In the genomic region with DNA sequence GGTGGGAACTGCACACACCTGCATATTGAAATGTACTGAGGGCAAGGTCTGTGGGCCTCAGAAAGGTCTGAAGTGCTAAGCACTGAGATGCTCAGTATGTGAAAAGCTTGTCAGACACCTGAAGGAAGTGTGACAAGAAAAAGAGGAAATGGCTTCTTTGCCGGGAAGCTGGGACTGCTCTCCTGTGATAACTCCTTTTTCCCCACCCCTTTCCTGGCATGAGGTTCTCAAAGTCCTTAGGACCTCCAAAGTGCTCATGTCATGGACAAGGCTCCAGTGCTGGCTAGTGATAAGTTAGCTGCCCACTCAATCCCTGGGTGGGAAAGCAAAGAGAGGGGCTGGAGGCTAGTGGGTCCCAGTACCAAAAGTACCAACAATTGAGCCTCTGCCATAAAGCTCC, we compare ENCODE assay signal across 17 mouse cellular contexts. TPM values are rescaled to one million over a fixed set of nuclear protein-coding genes. Genes with fewer than 3 reads are reported as not detected.
DNase-seq lines count a peak whose midpoint lies in the region; ATAC-seq and TF ChIP-seq lines count a peak whose summit lies in the region.
"Had no signal": no experiment of that assay in that cellular context is flagged by ENCODE, and none has a peak within 500 bp of the region (broad histone marks: within the 10 kb centered on the region; RNA-seq: fewer than 3 reads in every experiment).

No protein-coding gene starts in this region.

- no peak overlapping the region for H3K4me3 ChIP-seq in forebrain, embryonic 14.5 days (ENCODE audit: low read depth, low read length)
- H3K4me3 ChIP-seq in forebrain, embryonic 12.5 days (replicated peaks): no peak overlapping the region
- no peak overlapping the region for H3K4me3 ChIP-seq in kidney, embryonic 15.5 days (replicated peaks)
- no peak overlapping the region for H3K4me3 ChIP-seq in liver, embryonic 15.5 days (replicated peaks)
- H3K4me3 ChIP-seq in forebrain, postnatal 0 days (ENCODE audit: low read depth, low read length): no peak overlapping the region
- H3K4me3 ChIP-seq: erythroblast, embryonic 14.5 days; limb, embryonic 15.5 days had no signal

- 0 out of 2 replicates have a peak overlapping the region, but pooled peaks have one; percentile 21 for H3K27ac ChIP-seq in forebrain, embryonic 14.5 days (ENCODE audit: low read depth, low read length)
- no peak overlapping the region for H3K27ac ChIP-seq in forebrain, embryonic 12.5 days
- H3K27ac ChIP-seq in kidney, embryonic 15.5 days: 0 out of 2 replicates have a peak overlapping the region, but pooled peaks have one; percentile 45
- 0 out of 2 replicates have a peak overlapping the region, but pooled peaks have one; percentile 17 for H3K27ac ChIP-seq in liver, embryonic 15.5 days (replicated peaks)
- no peak overlapping the region for H3K27ac ChIP-seq in forebrain, postnatal 0 days (ENCODE audit: low read depth, low read length)
- H3K27ac ChIP-seq: limb, embryonic 15.5 days had no signal

- DNase-seq in forebrain, embryonic 14.5 days (ENCODE audit: low spot score): no peak
- no peak for DNase-seq in kidney, postnatal 10 days
- peak; percentile 45 for DNase-seq in 416B (ENCODE audit: low read depth)
- DNase-seq in ovary, postnatal 14 days (ENCODE audit: low spot score): no peak
- DNase-seq in forebrain, postnatal 0 days: no peak
- DNase-seq: cerebellum, adult 9-11 months; kidney, adult 9 months; layer of hippocampus, adult 9-11 months; right cerebral cortex, adult 18-20 months; thymus, adult 2 months had no signal

- no peaks in the 10 kb centered on the region; the same call in 1 of the 2 replicates for H3K4me1 ChIP-seq in forebrain, embryonic 14.5 days (ENCODE audit: control insufficient read depth, insufficient read depth, low read length)
- H3K4me1 ChIP-seq in forebrain, embryonic 12.5 days: peaks cover 7% of the 10 kb centered on the region
- H3K4me1 ChIP-seq in kidney, embryonic 15.5 days: peaks cover 53% of the 10 kb centered on the region
- peaks cover 64% of the 10 kb centered on the region for H3K4me1 ChIP-seq in liver, embryonic 15.5 days (replicated peaks)
- no peaks in the 10 kb centered on the region for H3K4me1 ChIP-seq in forebrain, postnatal 0 days (ENCODE audit: insufficient read depth)

- no peak for TF ChIP-seq CTCF in forebrain, postnatal 0 days (IDR thresholded peaks at IDR 0.05; ENCODE audit: low read depth)

- no peaks in the 10 kb centered on the region for H3K27me3 ChIP-seq in forebrain, embryonic 14.5 days (replicated peaks; ENCODE audit: control insufficient read depth, insufficient read depth, low read length)
- no peaks in the 10 kb centered on the region for H3K27me3 ChIP-seq in forebrain, embryonic 12.5 days
- no peaks in the 10 kb centered on the region for H3K27me3 ChIP-seq in kidney, embryonic 15.5 days
- H3K27me3 ChIP-seq in liver, embryonic 15.5 days: no peaks in the 10 kb centered on the region
- no peaks in the 10 kb centered on the region for H3K27me3 ChIP-seq in forebrain, postnatal 0 days (ENCODE audit: insufficient read depth, low read length)
- H3K27me3 ChIP-seq: limb, embryonic 15.5 days had no signal

- no peaks in the 10 kb centered on the region for H3K9me3 ChIP-seq in forebrain, embryonic 14.5 days (replicated peaks; ENCODE audit: control insufficient read depth, low read length)
- H3K9me3 ChIP-seq in forebrain, embryonic 12.5 days: no peaks in the 10 kb centered on the region
- no peaks in the 10 kb centered on the region for H3K9me3 ChIP-seq in kidney, embryonic 15.5 days (replicated peaks)
- no peaks in the 10 kb centered on the region for H3K9me3 ChIP-seq in liver, embryonic 15.5 days (replicated peaks)
- H3K9me3 ChIP-seq in forebrain, postnatal 0 days (ENCODE audit: low read length): no peaks in the 10 kb centered on the region
- H3K9me3 ChIP-seq: limb, embryonic 15.5 days had no signal

- H3K9ac ChIP-seq in forebrain, embryonic 14.5 days (ENCODE audit: low read length): no peak overlapping the region
- H3K9ac ChIP-seq in forebrain, embryonic 12.5 days: no peak overlapping the region
- H3K9ac ChIP-seq in kidney, embryonic 15.5 days: no peak overlapping the region
- no peak overlapping the region for H3K9ac ChIP-seq in liver, embryonic 15.5 days
- no peak overlapping the region for H3K9ac ChIP-seq in forebrain, postnatal 0 days
- H3K9ac ChIP-seq: limb, embryonic 15.5 days had no signal

- 71% methylated on average over 1 of the region's 1 CpGs for WGBS in forebrain, embryonic 14.5 days
- WGBS in forebrain, embryonic 12.5 days: 81% methylated on average over 1 of the region's 1 CpGs
- 37% methylated on average over 1 of the region's 1 CpGs for WGBS in kidney, embryonic 15.5 days
- 22% methylated on average over 1 of the region's 1 CpGs for WGBS in liver, embryonic 15.5 days (ENCODE audit: insufficient replicate concordance)
- 91% methylated on average over 1 of the region's 1 CpGs for WGBS in forebrain, postnatal 0 days

- H3K4me2 ChIP-seq in forebrain, embryonic 14.5 days (ENCODE audit: low read length): no peak overlapping the region
- H3K4me2 ChIP-seq in forebrain, embryonic 12.5 days: no peak overlapping the region
- no peak overlapping the region for H3K4me2 ChIP-seq in kidney, embryonic 15.5 days
- no peak overlapping the region for H3K4me2 ChIP-seq in liver, embryonic 15.5 days
- no peak overlapping the region for H3K4me2 ChIP-seq in forebrain, postnatal 0 days (ENCODE audit: low read depth)
- H3K4me2 ChIP-seq: limb, embryonic 15.5 days had no signal

- no peak for ATAC-seq in forebrain, embryonic 14.5 days
- ATAC-seq in forebrain, embryonic 12.5 days (ENCODE audit: low FRiP score): no peak
- no peak for ATAC-seq in kidney, embryonic 15.5 days (replicated peaks; ENCODE audit: low FRiP score)
- ATAC-seq in liver, embryonic 15.5 days (ENCODE audit: insufficient read depth): no peak
- no peak for ATAC-seq in forebrain, postnatal 0 days

- H3K36me3 ChIP-seq in forebrain, embryonic 14.5 days (ENCODE audit: control insufficient read depth, insufficient read depth, low read length): no peaks in the 10 kb centered on the region
- no peaks in the 10 kb centered on the region for H3K36me3 ChIP-seq in forebrain, embryonic 12.5 days (replicated peaks)
- peaks cover 5% of the 10 kb centered on the region; the same call in 1 of the 2 replicates for H3K36me3 ChIP-seq in kidney, embryonic 15.5 days
- H3K36me3 ChIP-seq in liver, embryonic 15.5 days (replicated peaks): peaks cover 2% of the 10 kb centered on the region; the same call in 1 of the 2 replicates
- no peaks in the 10 kb centered on the region for H3K36me3 ChIP-seq in forebrain, postnatal 0 days (ENCODE audit: insufficient read depth)

RNA-seq across cellular contexts. Expression of gene Gatad2a, which starts 38.8 kb away (rescaled TPM):
- polyA plus RNA-seq in forebrain, embryonic 14.5 days (2014; fragmentation: Nextera tagmentation; extraction: Ambion mirVana): 28.8 and 30.5 TPM in 2 replicates
- polyA plus RNA-seq in forebrain, embryonic 12.5 days (2016; fragmentation: Nextera tagmentation; extraction: Ambion mirVana): 47.5 and 48.7 TPM in 2 replicates
- 40.0 and 42.2 TPM in 2 replicates for polyA plus RNA-seq in kidney, embryonic 15.5 days (2015; fragmentation: Nextera tagmentation; extraction: Ambion mirVana)
- 28.0 and 32.2 TPM in 2 replicates for polyA plus RNA-seq in liver, embryonic 15.5 days (2015; fragmentation: Nextera tagmentation; extraction: Ambion mirVana)
- 22.9 and 27.8 TPM in 2 replicates for total RNA-seq in forebrain, postnatal 0 days (2014; rRNA removed)
- polyA plus RNA-seq in forebrain, postnatal 0 days (2015; fragmentation: Nextera tagmentation; extraction: Ambion mirVana): 21.7 and 24.9 TPM in 2 replicates

RNA-seq across cellular contexts. Expression of gene Yjefn3, which starts 54.9 kb away (rescaled TPM):
- polyA plus RNA-seq in forebrain, embryonic 14.5 days (2014; fragmentation: Nextera tagmentation; extraction: Ambion mirVana): 9.9 and 10.0 TPM in 2 replicates
- 7.0 and 9.8 TPM in 2 replicates for polyA plus RNA-seq in forebrain, embryonic 12.5 days (2016; fragmentation: Nextera tagmentation; extraction: Ambion mirVana)
- 4.5 and 5.2 TPM in 2 replicates for polyA plus RNA-seq in kidney, embryonic 15.5 days (2015; fragmentation: Nextera tagmentation; extraction: Ambion mirVana)
- 0.51 and 0.54 TPM in 2 replicates for polyA plus RNA-seq in liver, embryonic 15.5 days (2015; fragmentation: Nextera tagmentation; extraction: Ambion mirVana)
- total RNA-seq in forebrain, postnatal 0 days (2014; rRNA removed): 8.9 and 15.0 TPM in 2 replicates
- polyA plus RNA-seq in forebrain, postnatal 0 days (2015; fragmentation: Nextera tagmentation; extraction: Ambion mirVana): 15.3 and 16.5 TPM in 2 replicates
- total RNA-seq: megakaryocyte progenitor cell, adult 5-6 weeks; monocyte, adult 5-6 weeks had no signal

RNA-seq across cellular contexts. Expression of gene Ndufa13, which starts 55.1 kb away (rescaled TPM):
- 180 and 216 TPM in 2 replicates for polyA plus RNA-seq in forebrain, embryonic 14.5 days (2014; fragmentation: Nextera tagmentation; extraction: Ambion mirVana)
- 165 and 168 TPM in 2 replicates for polyA plus RNA-seq in forebrain, embryonic 12.5 days (2016; fragmentation: Nextera tagmentation; extraction: Ambion mirVana)
- 205 and 210 TPM in 2 replicates for polyA plus RNA-seq in kidney, embryonic 15.5 days (2015; fragmentation: Nextera tagmentation; extraction: Ambion mirVana)
- 89.7 and 96.9 TPM in 2 replicates for polyA plus RNA-seq in liver, embryonic 15.5 days (2015; fragmentation: Nextera tagmentation; extraction: Ambion mirVana)
- total RNA-seq in forebrain, postnatal 0 days (2014; rRNA removed): 90.7 and 130 TPM in 2 replicates
- 209 and 263 TPM in 2 replicates for polyA plus RNA-seq in forebrain, postnatal 0 days (2015; fragmentation: Nextera tagmentation; extraction: Ambion mirVana)

RNA-seq across cellular contexts. Expression of gene Tssk6, which starts 55.4 kb away (rescaled TPM):
- 2.5 and 3.1 TPM in 2 replicates for polyA plus RNA-seq in forebrain, embryonic 14.5 days (2014; fragmentation: Nextera tagmentation; extraction: Ambion mirVana)
- 4.2 and 4.3 TPM in 2 replicates for polyA plus RNA-seq in forebrain, embryonic 12.5 days (2016; fragmentation: Nextera tagmentation; extraction: Ambion mirVana)
- polyA plus RNA-seq in kidney, embryonic 15.5 days (2015; fragmentation: Nextera tagmentation; extraction: Ambion mirVana): 3.4 and 4.6 TPM in 2 replicates
- 2.1 TPM in 2 replicates for polyA plus RNA-seq in liver, embryonic 15.5 days (2015; fragmentation: Nextera tagmentation; extraction: Ambion mirVana)
- 0.95 TPM in 1 of 2 replicates, not detected in the other for total RNA-seq in forebrain, postnatal 0 days (2014; rRNA removed)
- polyA plus RNA-seq in forebrain, postnatal 0 days (2015; fragmentation: Nextera tagmentation; extraction: Ambion mirVana): 2.9 and 4.1 TPM in 2 replicates

Comparison
In these comparisons a context has a peak if more than half of its experiments do, and no peak if none do; other contexts are left out.
1. H3K27ac ChIP-seq: peak in forebrain, embryonic 14.5 days (single experiment), kidney, embryonic 15.5 days (single experiment) and liver, embryonic 15.5 days (single experiment); none in forebrain, embryonic 12.5 days (single experiment) and forebrain, postnatal 0 days (single experiment).